Mouse (Mus musculus) gastrocnemius, postnatal 4 days (tissue): ENCODE data around the gene Dtx3. TPM values are rescaled to one million over a fixed set of nuclear protein-coding genes. Genes with fewer than 3 reads are reported as not detected.

Source experiments
- DNase-seq, 2 experiments: peaks; one replicate each; pipeline ENCODE4 v3.0.0; 2021 to 2022; ENCODE audit warnings: low spot score in 2 of 2, mixed read lengths in 2 of 2
- total RNA-seq, 2 experiments: library from RNA; stranded (reverse); gene quantifications; 2 replicates each; pipeline ENCODE4 v1.2.3; 2021

Dtx3 gene
- total RNA-seq, 2 experiments from 2014 or later: 43.8 to 49.7 TPM

- DNase-seq: no peak
Measured at GRCm38 (mm10) chr10:127187371-127188078, 8.0 kb downstream of the Dtx3 start.

GRCm38 (mm10) chr10:127186451-127186850, 9.1 kb downstream of the Dtx3 start:
- no peak for DNase-seq

GRCm38 (mm10) chr10:127185506-127185905, 10.0 kb downstream of the Dtx3 start:
- DNase-seq: no peak

- DNase-seq: no peak
Measured at GRCm38 (mm10) chr10:127185101-127185500, 10.4 kb downstream of the Dtx3 start.

- DNase-seq: no peak
Measured at GRCm38 (mm10) chr10:127183759-127184158, 11.8 kb downstream of the Dtx3 start.

- no peak for DNase-seq
Measured at GRCm38 (mm10) chr10:127182624-127183023, 12.9 kb downstream of the Dtx3 start.

GRCm38 (mm10) chr10:127181566-127181965, 14.0 kb downstream of the Dtx3 start:
- DNase-seq: no peak

- DNase-seq: peak in 1 of 2 experiments; percentile 6
Measured at GRCm38 (mm10) chr10:127180695-127181047, 14.9 kb downstream of the Dtx3 start.

- peak in 1 of 2 experiments; percentile 25 for DNase-seq
Measured at GRCm38 (mm10) chr10:127179871-127180694, 15.4 kb downstream of the Dtx3 start, which contains the start of gene Slc26a10. TSS of gene Slc26a10 (minus strand) at chr10:127180645.

- DNase-seq: peak in 1 of 2 experiments; percentile 22
Measured at GRCm38 (mm10) chr10:127178286-127179027, 17.1 kb downstream of the Dtx3 start.

GRCm38 (mm10) chr10:127177719-127178118, 17.8 kb downstream of the Dtx3 start:
- peak; percentile 56 to 77 for DNase-seq

- DNase-seq: peak in 1 of 2 experiments; percentile 10
Measured at GRCm38 (mm10) chr10:127177235-127177634, 18.3 kb downstream of the Dtx3 start.

GRCm38 (mm10) chr10:127176756-127177155, 18.8 kb downstream of the Dtx3 start:
- peak in 1 of 2 experiments; percentile 12 for DNase-seq

- no peak for DNase-seq
Measured at GRCm38 (mm10) chr10:127176228-127176627, 19.3 kb downstream of the Dtx3 start.

- DNase-seq: no peak
Measured at GRCm38 (mm10) chr10:127174170-127174569, 21.4 kb downstream of the Dtx3 start.

GRCm38 (mm10) chr10:127173148-127174065, 22.1 kb downstream of the Dtx3 start:
- no peak for DNase-seq

- DNase-seq: no peak
Measured at GRCm38 (mm10) chr10:127171631-127172200, 23.8 kb downstream of the Dtx3 start.

GRCm38 (mm10) chr10:127170837-127171272, 24.7 kb downstream of the Dtx3 start:
- DNase-seq: peak in 1 of 2 experiments; percentile 68

- DNase-seq: no peak
Measured at GRCm38 (mm10) chr10:127170002-127170401, 25.5 kb downstream of the Dtx3 start.

GRCm38 (mm10) chr10:127167614-127168192, 27.8 kb downstream of the Dtx3 start:
- no peak for DNase-seq
